Mouse (Mus musculus) erythroblast, embryonic 14.5 days (primary cell): ENCODE measurements around the gene Atf7ip2. TPM values are rescaled to one million over a fixed set of nuclear protein-coding genes. Genes with fewer than 3 reads are reported as not detected.
"Not testable (repeated sequence)": the region's sequence is repeated elsewhere in the genome, so short reads cannot be mapped to it uniquely, and the experiment has no call there.

Source experiments
- H3K27me3 ChIP-seq: 2 replicates; pipeline ENCODE4 v1.6.1; 2012; ENCODE audit warnings: inconsistent platforms; ENCODE audit not compliant: control insufficient read depth
- H3K36me3 ChIP-seq: 2 replicates; pipeline ENCODE4 v1.6.1; 2012; ENCODE audit warnings: mild to moderate bottlenecking, inconsistent platforms; ENCODE audit not compliant: control insufficient read depth
- H3K4me1 ChIP-seq: 2 replicates; pipeline ENCODE4 v1.6.1; 2012; ENCODE audit warnings: inconsistent platforms; ENCODE audit not compliant: control insufficient read depth
- H3K4me3 ChIP-seq: replicated peaks from 2 replicates; pipeline ENCODE3; 2012; ENCODE audit warnings: moderate library complexity, mild to moderate bottlenecking, inconsistent platforms
- H3K9me3 ChIP-seq: 2 replicates; pipeline ENCODE4 v1.6.1; 2012; ENCODE audit warnings: low read length, inconsistent platforms, mixed read lengths; ENCODE audit not compliant: control insufficient read depth
- GATA1 ChIP-seq: IDR thresholded peaks from 2 replicates; pipeline ENCODE4 v1.6.1; 2012; ENCODE audit warnings: low read length, inconsistent platforms, mixed read lengths
- TAL1 ChIP-seq: IDR thresholded peaks from 3 replicates; pipeline ENCODE4 v1.6.1; 2012; ENCODE audit warnings: low read length, inconsistent platforms, mixed read lengths
- polyA plus RNA-seq: library from polyadenylated mRNA; stranded (reverse); fragments of >175 nt; gene quantifications from 2 replicates; pipeline ENCODE4 v1.2.3, GENCODE M21; 2012

Atf7ip2 gene
- polyA plus RNA-seq, 1 experiment, result not detected

DNA sequence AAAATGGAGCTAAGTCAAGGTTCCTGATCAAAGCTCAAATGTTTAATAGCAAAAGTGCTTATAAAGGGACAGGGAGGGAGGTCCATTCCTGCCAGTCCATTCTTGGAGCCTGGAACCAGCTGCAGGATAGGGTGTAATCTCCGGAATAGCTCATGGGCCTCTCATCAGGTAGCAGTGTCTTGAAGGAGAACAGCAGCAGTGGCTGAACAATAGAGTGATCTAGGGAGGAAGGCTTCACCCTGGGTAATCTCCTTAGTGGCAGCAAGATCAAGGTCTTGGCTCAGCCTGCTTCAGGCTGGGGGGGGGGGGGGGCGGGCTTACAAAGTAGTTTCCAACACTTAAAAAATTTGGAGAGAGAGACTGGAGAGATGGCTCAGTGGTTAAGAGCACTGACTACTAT lies 34.8 kb downstream of the Atf7ip2 start:
- Histone ChIP-seq H3K4me1 (no peaks in the 10 kb centered on the region), H3K4me3 (no peak overlapping the region), H3K27me3 (no peaks in the 10 kb centered on the region), H3K36me3 (no peaks in the 10 kb centered on the region), H3K9me3 (peaks cover 5% of the 10 kb centered on the region; the same call in 1 of the 2 replicates)
- TF ChIP-seq GATA1 (no peak), TAL1 (no peak)

DNA sequence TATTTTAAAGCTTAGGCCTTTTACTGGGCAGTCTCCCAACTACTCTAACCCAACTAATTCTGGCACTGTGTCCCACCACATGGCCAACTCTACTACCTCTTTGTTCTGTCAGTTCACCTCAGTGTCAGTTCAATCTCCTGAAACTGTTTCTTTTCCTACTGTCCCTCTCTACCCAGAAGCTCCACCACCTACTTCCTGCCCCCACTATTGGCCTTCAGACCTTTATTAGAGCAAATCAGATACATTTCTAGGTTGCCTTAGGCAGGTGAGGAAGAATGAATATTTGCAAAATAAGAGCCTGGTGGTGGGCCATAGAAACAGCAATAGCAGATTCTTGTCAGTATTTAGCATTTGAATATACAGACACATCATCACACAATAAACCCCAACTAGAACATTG lies 44.1 kb downstream of the Atf7ip2 start:
- H3K27me3 ChIP-seq, result no peaks in the 10 kb centered on the region
- H3K4me1 ChIP-seq, result no peaks in the 10 kb centered on the region
- no peak overlapping the region for H3K4me3 ChIP-seq
- H3K36me3 ChIP-seq, result no peaks in the 10 kb centered on the region
- no peaks in the 10 kb centered on the region for H3K9me3 ChIP-seq
- TF ChIP-seq GATA1, result no peak
- no peak for TF ChIP-seq TAL1

DNA sequence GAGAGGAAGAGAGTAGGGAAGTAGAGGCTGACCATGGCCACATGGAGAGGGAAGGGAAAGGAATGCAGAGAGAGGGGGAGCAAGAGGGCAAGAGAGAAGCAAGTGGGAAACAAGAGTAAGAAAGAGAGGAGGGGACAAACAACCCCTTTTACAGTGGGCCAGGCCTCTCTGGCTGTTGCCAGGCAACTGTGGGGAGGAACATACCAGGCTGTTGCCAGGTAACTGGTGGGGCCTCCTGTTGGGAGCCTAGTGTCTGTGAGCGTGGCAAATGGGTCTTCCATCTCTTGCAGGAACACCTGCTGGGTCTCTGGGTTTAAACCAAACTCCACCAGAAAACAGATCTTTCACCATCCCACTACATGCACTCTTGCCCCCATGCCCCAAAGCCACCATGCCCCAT lies 61.5 kb downstream of the Atf7ip2 start:
- H3K4me3 ChIP-seq, result no peak overlapping the region
- TF ChIP-seq TAL1, result no peak
- TF ChIP-seq GATA1, result no peak
- H3K9me3 ChIP-seq, result peaks cover 4% of the 10 kb centered on the region; the same call in 1 of the 2 replicates
- no peaks in the 10 kb centered on the region for H3K27me3 ChIP-seq
- H3K4me1 ChIP-seq, result no peaks in the 10 kb centered on the region
- H3K36me3 ChIP-seq, result no peaks in the 10 kb centered on the region

GRCm38 (mm10) chr16:10272256-10272655 lies 79.7 kb downstream of the Atf7ip2 start:
- Histone ChIP-seq H3K9me3 (no peaks in the 10 kb centered on the region), H3K4me3 (no peak overlapping the region), H3K4me1 (no peaks in the 10 kb centered on the region), H3K36me3 (no peaks in the 10 kb centered on the region), H3K27me3 (no peaks in the 10 kb centered on the region)
- TF ChIP-seq TAL1 (no peak), GATA1 (no peak)

- no peaks in the 10 kb centered on the region for H3K9me3 ChIP-seq
- H3K36me3 ChIP-seq, result no peaks in the 10 kb centered on the region
- H3K4me1 ChIP-seq, result no peaks in the 10 kb centered on the region
- TF ChIP-seq GATA1, result no peak
- TF ChIP-seq TAL1, result no peak
- no peak overlapping the region for H3K4me3 ChIP-seq
- no peaks in the 10 kb centered on the region for H3K27me3 ChIP-seq
Measured at GRCm38 (mm10) chr16:10274465-10274864, 82.0 kb downstream of the Atf7ip2 start.

GRCm38 (mm10) chr16:10276778-10277177 lies 84.3 kb downstream of the Atf7ip2 start:
- H3K4me3 ChIP-seq, H3K9me3 ChIP-seq, H3K36me3 ChIP-seq, H3K4me1 ChIP-seq, H3K27me3 ChIP-seq: not testable (repeated sequence)

GRCm38 (mm10) chr16:10280286-10280951 lies 87.9 kb downstream of the Atf7ip2 start:
- H3K4me1 ChIP-seq, result no peaks in the 10 kb centered on the region
- no peaks in the 10 kb centered on the region; the same call in 1 of the 2 replicates for H3K36me3 ChIP-seq
- H3K4me3 ChIP-seq, result no peak overlapping the region
- TF ChIP-seq TAL1, result no peak
- TF ChIP-seq GATA1, result no peak
- no peaks in the 10 kb centered on the region for H3K27me3 ChIP-seq
- no peaks in the 10 kb centered on the region for H3K9me3 ChIP-seq

DNA sequence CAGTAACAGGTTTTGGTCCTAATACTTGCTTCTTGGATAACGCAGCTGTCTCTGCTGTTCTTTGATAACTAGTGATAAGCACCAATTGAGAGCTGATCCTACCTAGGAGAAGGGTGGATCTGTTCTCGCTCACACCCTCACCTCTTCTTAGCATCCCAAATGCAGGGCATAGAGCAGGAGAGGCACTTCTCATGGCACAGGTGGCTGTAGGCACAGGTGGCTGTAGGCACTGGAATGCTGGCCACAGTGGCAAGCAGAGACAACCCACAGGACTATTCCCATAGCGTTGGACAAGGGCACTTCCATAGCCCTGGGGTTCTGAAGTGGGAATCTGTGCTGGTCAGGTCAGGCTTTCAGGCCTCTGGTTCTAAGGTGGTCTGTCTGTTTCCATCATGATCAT lies 89.4 kb downstream of the Atf7ip2 start:
- Histone ChIP-seq H3K36me3 (no peaks in the 10 kb centered on the region; the same call in 1 of the 2 replicates), H3K27me3 (no peaks in the 10 kb centered on the region), H3K9me3 (no peaks in the 10 kb centered on the region), H3K4me1 (no peaks in the 10 kb centered on the region), H3K4me3 (no peak overlapping the region)
- TF ChIP-seq GATA1, result no peak
- TF ChIP-seq TAL1, result no peak

DNA sequence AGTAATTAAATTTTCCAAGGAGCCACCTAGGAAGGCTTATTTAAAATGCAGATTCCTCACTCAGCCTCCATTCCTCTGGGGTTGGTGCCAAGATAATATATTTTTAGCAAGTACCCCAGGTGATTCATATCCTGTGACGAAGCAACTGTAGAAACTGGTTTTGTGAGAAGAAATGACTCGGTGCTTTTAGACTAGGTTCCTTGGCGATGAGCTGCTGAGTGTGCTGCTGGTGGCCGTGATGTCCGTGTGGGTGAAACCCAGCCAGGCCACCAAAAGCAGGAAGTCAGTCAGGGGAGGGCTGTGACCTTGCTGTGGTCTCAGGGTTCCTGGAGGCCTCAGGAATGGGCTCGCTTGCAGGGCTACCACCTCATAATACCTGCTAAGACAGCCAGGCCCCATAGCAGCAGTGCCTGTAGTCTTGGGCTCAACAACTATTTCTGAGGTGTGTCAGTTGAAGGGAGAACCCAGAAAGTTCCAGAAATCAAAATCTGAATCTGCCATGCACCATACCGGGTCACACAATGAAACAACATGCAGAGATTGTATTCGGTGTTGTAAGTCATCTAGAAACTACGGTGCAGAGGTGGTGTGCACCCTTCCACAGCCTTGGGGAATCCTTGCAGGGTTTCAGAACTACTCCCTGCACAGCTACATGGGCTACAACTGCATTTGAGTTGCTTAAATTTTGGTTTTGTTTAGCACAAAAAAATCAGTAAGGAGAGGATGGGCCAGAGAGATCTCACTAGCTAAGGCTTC lies 94.2 kb downstream of the Atf7ip2 start:
- Histone ChIP-seq H3K4me3 (no peak overlapping the region), H3K36me3 (no peaks in the 10 kb centered on the region; the same call in 1 of the 2 replicates), H3K27me3 (no peaks in the 10 kb centered on the region), H3K4me1 (no peaks in the 10 kb centered on the region), H3K9me3 (no peaks in the 10 kb centered on the region)
- no peak for TF ChIP-seq GATA1
- TF ChIP-seq TAL1, result no peak
